Mouse (Mus musculus): ENCODE data around the gene Lgr5.

- TF ChIP-seq CTCF (IDR thresholded peaks at IDR 0.05; ENCODE audit: low read depth) (no peak), EP300 (IDR thresholded peaks at IDR 0.05; ENCODE audit: low read depth) (no peak)
Measured at GRCm38 (mm10) chr10:115542917-115543316, 44.7 kb downstream of the Lgr5 start.

Measured in liver, postnatal 0 days (tissue).